Mouse (Mus musculus): Measurements from ENCODE around the gene Cldn14. TPM values are rescaled to one million over a fixed set of nuclear protein-coding genes. Genes with fewer than 3 reads are reported as not detected.

Cldn14 gene
- polyA plus RNA-seq, 1 experiment = 0.15 TPM

- Histone ChIP-seq H3K27me3 (ENCODE audit: control insufficient read depth, insufficient read depth, low read length) (no peaks in the 10 kb centered on the region), H3K27ac (ENCODE audit: insufficient read depth, low read depth, low read length) (no peak overlapping the region), H3K36me3 (ENCODE audit: control insufficient read depth, insufficient read depth, low read length) (no peaks in the 10 kb centered on the region), H3K4me1 (ENCODE audit: control insufficient read depth, insufficient read depth, insufficient read length, low read length) (peaks cover 6% of the 10 kb centered on the region), H3K4me3 (ENCODE audit: low read depth, low read length) (no peak overlapping the region)
- TF ChIP-seq POLR2A (IDR thresholded peaks at IDR 0.05; ENCODE audit: low read depth, low read length) (no peak), CTCF (IDR thresholded peaks at IDR 0.05; ENCODE audit: extremely low read depth, insufficient read length, insufficient replicate concordance, low read depth, low read length) (no peak)
- WGBS = 75% methylated on average over 5 of the region's 5 CpGs
Measured at GRCm38 (mm10) chr16:93922835-93923389, 85.7 kb downstream of the Cldn14 start.

DNA sequence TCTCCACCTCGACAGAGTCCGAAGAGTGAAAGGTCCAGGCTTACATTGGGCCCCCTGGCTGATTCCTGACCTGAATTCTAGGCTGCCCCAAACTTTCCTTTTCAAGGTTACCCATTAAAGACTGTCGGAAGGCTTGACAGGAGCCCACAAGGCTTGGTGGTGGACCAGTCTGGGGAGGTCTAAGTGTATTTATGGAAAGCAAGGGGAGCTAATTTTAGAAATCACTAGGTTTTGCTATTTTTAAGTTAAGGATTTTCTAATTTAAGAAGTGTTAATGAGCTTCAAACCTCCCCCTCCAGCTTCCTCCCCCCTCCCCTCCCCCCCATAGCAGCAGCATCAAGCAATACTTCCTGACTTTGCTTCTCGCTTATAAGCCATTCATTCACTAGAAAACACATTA lies 88.0 kb downstream of the Cldn14 start:
- Histone ChIP-seq H3K27ac (ENCODE audit: insufficient read depth, low read depth, low read length) (no peak overlapping the region), H3K4me3 (ENCODE audit: low read depth, low read length) (no peak overlapping the region), H3K36me3 (ENCODE audit: control insufficient read depth, insufficient read depth, low read length) (no peaks in the 10 kb centered on the region), H3K27me3 (ENCODE audit: control insufficient read depth, insufficient read depth, low read length) (no peaks in the 10 kb centered on the region), H3K4me1 (ENCODE audit: control insufficient read depth, insufficient read depth, insufficient read length, low read length) (peaks cover 12% of the 10 kb centered on the region)
- WGBS = 80% methylated on average over 4 of the region's 4 CpGs
- TF ChIP-seq CTCF (IDR thresholded peaks at IDR 0.05; ENCODE audit: extremely low read depth, insufficient read length, insufficient replicate concordance, low read depth, low read length) (no peak), POLR2A (IDR thresholded peaks at IDR 0.05; ENCODE audit: low read depth, low read length) (no peak)

GRCm38 (mm10) chr16:93919189-93919588 lies 89.4 kb downstream of the Cldn14 start:
- no peaks in the 10 kb centered on the region for H3K27me3 ChIP-seq (ENCODE audit: control insufficient read depth, insufficient read depth, low read length)
- WGBS = 85% methylated on average over 20 of the region's 20 CpGs
- TF ChIP-seq CTCF (IDR thresholded peaks at IDR 0.05; ENCODE audit: extremely low read depth, insufficient read length, insufficient replicate concordance, low read depth, low read length) = no peak

GRCm38 (mm10) chr16:93918679-93919060 lies 90.0 kb downstream of the Cldn14 start:
- Histone ChIP-seq H3K4me3 (ENCODE audit: low read depth, low read length) (no peak overlapping the region), H3K27me3 (ENCODE audit: control insufficient read depth, insufficient read depth, low read length) (no peaks in the 10 kb centered on the region), H3K27ac (ENCODE audit: insufficient read depth, low read depth, low read length) (no peak overlapping the region), H3K36me3 (ENCODE audit: control insufficient read depth, insufficient read depth, low read length) (no peaks in the 10 kb centered on the region), H3K4me1 (ENCODE audit: control insufficient read depth, insufficient read depth, insufficient read length, low read length) (peaks cover 9% of the 10 kb centered on the region)
- 60% methylated on average over 8 of the region's 8 CpGs for WGBS
- TF ChIP-seq POLR2A (IDR thresholded peaks at IDR 0.05; ENCODE audit: low read depth, low read length) (no peak), CTCF (IDR thresholded peaks at IDR 0.05; ENCODE audit: extremely low read depth, insufficient read length, insufficient replicate concordance, low read depth, low read length) (no peak)

More at GRCm38 (mm10) chr16:93919189-93919588, 89.4 kb downstream of the Cldn14 start:
- H3K4me1 ChIP-seq (ENCODE audit: control insufficient read depth, insufficient read depth, insufficient read length, low read length) = peaks cover 11% of the 10 kb centered on the region
- H3K4me3 ChIP-seq (ENCODE audit: low read depth, low read length) = no peak overlapping the region
- H3K27ac ChIP-seq (ENCODE audit: insufficient read depth, low read depth, low read length) = no peak overlapping the region
- H3K36me3 ChIP-seq (ENCODE audit: control insufficient read depth, insufficient read depth, low read length) = no peaks in the 10 kb centered on the region

DNA sequence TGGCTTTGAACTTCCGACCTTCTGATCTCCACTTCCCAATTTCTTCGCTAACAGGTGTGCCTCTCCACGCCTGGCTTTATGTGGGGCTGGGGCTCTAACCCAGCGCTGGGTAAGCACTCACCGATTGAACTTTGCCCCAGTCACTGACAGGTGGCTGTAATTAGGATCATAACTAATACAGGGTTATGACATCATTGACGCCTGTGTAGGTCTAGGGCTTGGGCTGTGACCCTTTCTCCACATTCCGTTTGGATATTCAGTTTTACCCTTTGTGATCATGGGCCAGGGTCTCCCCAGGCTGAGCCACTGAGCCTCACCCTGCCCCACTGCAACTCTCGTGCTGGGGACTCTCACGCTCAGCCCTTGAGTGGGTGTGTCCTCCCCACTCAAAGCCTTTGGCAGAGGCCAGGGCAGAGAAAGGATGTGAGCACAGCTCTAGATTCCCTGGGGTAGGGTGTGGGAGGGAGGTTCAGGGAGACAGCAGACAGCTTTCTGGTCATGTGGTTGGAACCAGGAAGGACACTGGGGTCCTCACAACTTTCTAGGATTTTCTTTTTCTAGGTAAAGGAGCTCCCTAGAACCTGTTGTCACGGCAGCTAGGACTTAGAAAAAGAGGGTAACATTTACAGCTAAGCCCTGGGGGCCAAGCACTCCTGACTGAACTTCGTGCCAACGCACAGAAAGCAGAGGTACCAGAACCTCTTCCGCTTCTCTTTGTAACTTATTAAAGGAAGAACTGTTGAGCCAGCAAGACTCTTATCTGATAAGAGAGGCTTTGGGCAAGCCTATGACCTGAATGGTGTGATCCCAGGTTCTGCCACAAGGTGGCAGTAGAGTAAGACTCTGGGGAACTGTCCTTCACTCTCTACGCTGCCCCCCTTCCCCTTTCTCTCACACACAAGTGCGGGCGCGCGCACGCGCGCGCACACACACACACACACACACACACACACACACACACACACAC lies 90.6 kb downstream of the Cldn14 start:
- TF ChIP-seq POLR2A (IDR thresholded peaks at IDR 0.05; ENCODE audit: low read depth, low read length) (no peak), CTCF (IDR thresholded peaks at IDR 0.05; ENCODE audit: extremely low read depth, insufficient read length, insufficient replicate concordance, low read depth, low read length) (peak; percentile 73; the same call in 1 of the 2 replicates)
- Histone ChIP-seq H3K27me3 (ENCODE audit: control insufficient read depth, insufficient read depth, low read length) (no peaks in the 10 kb centered on the region), H3K36me3 (ENCODE audit: control insufficient read depth, insufficient read depth, low read length) (no peaks in the 10 kb centered on the region), H3K4me1 (ENCODE audit: control insufficient read depth, insufficient read depth, insufficient read length, low read length) (peaks cover 10% of the 10 kb centered on the region), H3K4me3 (ENCODE audit: low read depth, low read length) (peak overlapping the region; percentile 18; the same call in 1 of the 2 replicates), H3K27ac (ENCODE audit: insufficient read depth, low read depth, low read length) (peak overlapping the region; percentile 100)
- 9% methylated on average over 14 of the region's 22 CpGs for WGBS

DNA sequence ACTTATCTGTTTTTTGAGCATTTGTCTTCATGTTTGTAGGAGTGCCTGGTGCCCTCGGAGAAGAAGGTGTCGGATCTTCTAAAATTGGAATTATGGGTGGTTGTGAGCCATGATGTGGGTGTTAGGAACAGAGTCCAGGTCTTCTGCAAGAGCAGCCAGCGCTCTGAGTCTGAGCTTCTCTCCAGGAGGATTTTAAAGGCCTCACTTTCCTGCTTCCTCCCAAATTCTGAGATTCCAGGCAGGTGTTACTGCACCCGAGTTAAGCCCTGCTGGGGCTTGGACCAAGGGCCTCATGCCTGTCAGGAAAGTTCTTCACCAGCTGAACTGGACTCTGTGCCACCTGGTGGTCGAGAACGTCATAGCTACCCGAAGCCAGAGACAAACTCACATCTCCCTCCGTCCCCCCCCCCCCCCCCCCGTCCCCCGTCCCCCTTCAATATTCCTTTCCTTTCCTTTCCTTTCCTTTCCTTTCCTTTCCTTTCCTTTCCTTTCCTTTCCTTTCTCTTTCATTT lies 93.2 kb downstream of the Cldn14 start:
- no peak overlapping the region for H3K27ac ChIP-seq (ENCODE audit: insufficient read depth, low read depth, low read length)
- no peaks in the 10 kb centered on the region for H3K27me3 ChIP-seq (ENCODE audit: control insufficient read depth, insufficient read depth, low read length)
- WGBS = 33% methylated on average over 10 of the region's 10 CpGs
- peaks cover 26% of the 10 kb centered on the region for H3K4me1 ChIP-seq (ENCODE audit: control insufficient read depth, insufficient read depth, insufficient read length, low read length)
- TF ChIP-seq CTCF (IDR thresholded peaks at IDR 0.05; ENCODE audit: extremely low read depth, insufficient read length, insufficient replicate concordance, low read depth, low read length) (0 out of 2 replicates have a peak, but pooled peaks have one; percentile 20), POLR2A (IDR thresholded peaks at IDR 0.05; ENCODE audit: low read depth, low read length) (no peak)
- no peaks in the 10 kb centered on the region for H3K36me3 ChIP-seq (ENCODE audit: control insufficient read depth, insufficient read depth, low read length)
- no peak overlapping the region for H3K4me3 ChIP-seq (ENCODE audit: low read depth, low read length)

Measured in small intestine, adult 2 months (tissue).